Comparison of ENCODE assay signal across 8 mouse cellular contexts in the genomic region with DNA sequence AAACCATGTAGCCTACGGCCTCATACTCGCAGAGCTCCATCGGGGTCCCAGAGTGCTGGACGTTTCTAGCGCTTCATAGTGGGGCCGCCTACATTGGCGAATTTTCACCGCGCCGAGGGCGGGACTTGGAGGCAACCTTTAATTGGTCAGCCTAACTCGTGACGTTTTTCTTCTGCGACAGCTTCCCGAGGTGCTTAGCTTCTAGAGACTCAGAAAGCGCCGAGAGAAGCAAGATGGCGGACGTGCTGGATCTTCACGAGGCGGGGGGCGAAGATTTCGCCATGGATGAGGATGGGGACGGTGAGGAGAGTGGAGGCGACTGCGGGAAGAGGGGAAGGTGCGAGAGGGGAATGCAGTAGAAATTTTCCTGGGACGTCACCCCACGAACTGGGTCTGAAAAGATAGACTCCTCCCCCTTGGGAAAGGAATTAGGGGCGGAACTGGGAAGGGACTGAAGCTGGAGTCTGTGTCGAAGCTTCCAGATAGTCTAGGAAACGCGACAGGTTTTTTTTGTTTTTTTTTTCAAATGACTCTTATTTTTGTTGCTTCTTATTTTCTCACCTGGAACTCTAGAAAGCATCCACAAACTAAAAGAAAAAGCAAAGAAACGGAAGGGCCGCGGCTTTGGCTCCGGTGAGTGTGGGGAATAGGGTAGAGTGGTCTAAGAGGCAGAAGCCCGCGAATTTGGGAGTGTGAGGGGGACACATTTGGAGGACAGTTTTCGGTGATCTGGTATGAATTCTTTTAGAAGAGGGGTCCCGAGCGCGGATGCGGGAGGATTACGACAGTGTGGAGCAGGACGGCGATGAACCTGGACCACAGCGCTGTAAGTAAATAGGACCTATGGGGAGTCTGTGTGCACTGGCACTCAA. TPM values are rescaled to one million over a fixed set of nuclear protein-coding genes. Genes with fewer than 3 reads are reported as not detected.
DNase-seq lines count a peak whose midpoint lies in the region; ATAC-seq lines count a peak whose summit lies in the region.

A gene (plus strand): TSS at position 205 of the 872 bp plus-strand sequence.

- 1% methylated on average over 48 of the region's 48 CpGs for WGBS in heart, embryonic 10.5 days
- under 1% methylated on average over 48 of the region's 48 CpGs for WGBS in kidney, embryonic 15.5 days

- H3K4me1 ChIP-seq in heart, embryonic 10.5 days = peaks cover 14% of the 10 kb centered on the region
- H3K4me1 ChIP-seq in kidney, embryonic 15.5 days = peaks cover 30% of the 10 kb centered on the region

- peak; percentile 94 to 95 for DNase-seq in B cell, adult 2 months
- DNase-seq in brain, adult 2 months (ENCODE audit: low read depth, low spot score) = peak; percentile 100
- DNase-seq in heart, embryonic 10.5 days (ENCODE audit: low spot score) = peak; percentile 98
- DNase-seq in liver = peak; percentile 94
- peak; percentile 93 to 95 for DNase-seq in spleen, postnatal 4 days (ENCODE audit: low spot score in 2 of 2)

- H3K4me2 ChIP-seq in kidney, embryonic 15.5 days = peak within 1 kb of the TSS; percentile 83

- H3K36me3 ChIP-seq in heart, embryonic 10.5 days = peaks cover 44% of the 10 kb centered on the region
- H3K36me3 ChIP-seq in kidney, embryonic 15.5 days = peaks cover 47% of the 10 kb centered on the region

- H3K27ac ChIP-seq in heart, embryonic 10.5 days = peak within 1 kb of the TSS; percentile 95
- H3K27ac ChIP-seq in kidney, embryonic 15.5 days = peak within 1 kb of the TSS; percentile 86

- peak within 1 kb of the TSS; percentile 78 for H3K4me3 ChIP-seq in heart, embryonic 10.5 days
- peak within 1 kb of the TSS; percentile 74 for H3K4me3 ChIP-seq in kidney, embryonic 15.5 days (replicated peaks)

- peak; percentile 97 for ATAC-seq in erythroblast, adult 5-6 weeks (replicated peaks; ENCODE audit: low FRiP score, poor library complexity, severe bottlenecking)
- ATAC-seq in kidney, embryonic 15.5 days (replicated peaks; ENCODE audit: low FRiP score) = peak; percentile 96
- peak; percentile 98 for ATAC-seq in monocyte, adult 5-6 weeks (replicated peaks; ENCODE audit: insufficient number of reproducible peaks, low FRiP score, low TSS enrichment, poor library complexity, severe bottlenecking)

- H3K27me3 ChIP-seq in heart, embryonic 10.5 days (ENCODE audit: insufficient read depth, poor library complexity, severe bottlenecking) = no peaks in the 10 kb centered on the region
- no peaks in the 10 kb centered on the region for H3K27me3 ChIP-seq in kidney, embryonic 15.5 days

- no peaks in the 10 kb centered on the region for H3K9me3 ChIP-seq in heart, embryonic 10.5 days
- H3K9me3 ChIP-seq in kidney, embryonic 15.5 days (replicated peaks) = no peaks in the 10 kb centered on the region

- H3K9ac ChIP-seq in kidney, embryonic 15.5 days = peak within 1 kb of the TSS; percentile 79

RNA-seq across cellular contexts. Expression of the gene that starts here (rescaled TPM):
- 25.3 and 30.4 TPM in 2 replicates for total RNA-seq in erythroblast, adult 5-6 weeks (2015; ENCODE audit: low replicate concordance)
- 16.4 and 18.5 TPM in 2 replicates for total RNA-seq in erythroblast, adult 5-6 weeks (2017; ENCODE audit: low replicate concordance)
- 112 and 150 TPM in 2 replicates for polyA plus RNA-seq in heart, embryonic 10.5 days (2016; fragmentation: Nextera tagmentation; extraction: Ambion mirVana)
- polyA plus RNA-seq in kidney, embryonic 15.5 days (2015; fragmentation: Nextera tagmentation; extraction: Ambion mirVana) = 145 and 151 TPM in 2 replicates
- total RNA-seq in monocyte, adult 5-6 weeks (2017) = 41.2 to 53.1 TPM (median 49.7 TPM) in 3 replicates

Comparison
In these comparisons a context has a peak if more than half of its experiments do, and no peak if none do; other contexts are left out.
1. Peak in every context shown above with its lines: DNase-seq, ATAC-seq, H3K4me3 ChIP-seq and H3K27ac ChIP-seq.